Mouse (Mus musculus) left cerebral cortex, postnatal 25 days (tissue): ENCODE results near the gene Prmt1. TPM values are rescaled to one million over a fixed set of nuclear protein-coding genes. Genes with fewer than 3 reads are reported as not detected.
A peak's percentile ranks its signal among the peaks of the same experiment; 100 is the strongest.

Experiments
- DNase-seq, 2 experiments: peaks; one replicate each; pipeline ENCODE4 v3.0.0; 2022; ENCODE audit warnings: low spot score in 2 of 2, mixed read lengths in 1 of 2
- intact Hi-C: fragments of 180-260 bp; cut with DNase I; formaldehyde crosslinking; loops from one replicate; pipeline ENCODE4 v1.15.1; 2025
- total RNA-seq, 2 experiments: library from RNA; stranded (reverse); gene quantifications; 2 replicates each; pipeline ENCODE4 v1.2.3; 2021

The Prmt1 gene
- total RNA-seq, 2 experiments from 2014 or later, result 140 to 163 TPM

DNA sequence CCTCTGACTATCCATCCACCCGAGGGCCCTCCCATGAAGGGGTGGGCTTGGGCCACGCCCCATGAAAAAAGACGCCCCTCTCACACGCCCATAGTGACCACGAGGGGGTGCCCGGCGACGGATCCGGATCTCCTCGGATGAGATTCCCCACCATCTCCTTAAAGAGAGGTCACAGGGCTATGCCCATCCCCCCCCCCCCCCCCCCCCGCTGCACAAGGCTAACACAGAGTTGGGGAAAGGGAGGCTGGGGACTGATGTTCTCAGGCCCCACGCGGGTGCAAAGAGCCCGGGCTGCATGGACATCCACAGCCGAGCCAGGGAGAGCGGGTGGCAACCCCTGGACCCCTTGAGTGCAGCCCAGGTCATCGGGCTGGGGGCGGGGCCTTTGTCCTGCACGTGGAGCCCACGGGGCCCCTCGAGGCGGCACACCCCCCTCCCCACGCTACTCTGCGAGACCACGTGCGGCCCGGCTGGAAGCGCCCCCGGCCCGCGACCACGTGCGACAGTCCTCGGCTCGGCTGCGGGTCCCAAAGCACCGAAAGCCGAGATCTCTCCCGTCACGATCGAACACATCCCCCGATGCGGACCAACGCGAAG, 675 bp downstream of the Prmt1 start:
- intact Hi-C loops, result no loop called here
- peak; percentile 47 to 62 for DNase-seq

DNA sequence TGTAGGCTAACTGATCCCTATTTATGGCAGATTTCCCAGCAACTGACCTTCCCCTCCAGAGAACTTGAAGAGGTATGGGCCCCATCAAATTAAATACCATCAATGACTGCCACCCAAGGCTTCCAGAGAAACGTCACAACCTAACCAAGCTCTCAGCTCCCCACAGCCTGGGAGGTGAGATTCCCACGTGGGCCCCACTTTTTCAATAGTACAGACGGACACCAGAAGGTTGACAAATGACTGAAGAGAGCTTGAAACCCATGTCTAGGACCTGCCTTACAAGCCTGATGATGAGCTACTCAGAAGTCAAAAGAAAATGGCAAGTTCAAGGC, 1.6 kb downstream of the Prmt1 start:
- intact Hi-C loops, result no loop called here
- DNase-seq, result no peak

DNA sequence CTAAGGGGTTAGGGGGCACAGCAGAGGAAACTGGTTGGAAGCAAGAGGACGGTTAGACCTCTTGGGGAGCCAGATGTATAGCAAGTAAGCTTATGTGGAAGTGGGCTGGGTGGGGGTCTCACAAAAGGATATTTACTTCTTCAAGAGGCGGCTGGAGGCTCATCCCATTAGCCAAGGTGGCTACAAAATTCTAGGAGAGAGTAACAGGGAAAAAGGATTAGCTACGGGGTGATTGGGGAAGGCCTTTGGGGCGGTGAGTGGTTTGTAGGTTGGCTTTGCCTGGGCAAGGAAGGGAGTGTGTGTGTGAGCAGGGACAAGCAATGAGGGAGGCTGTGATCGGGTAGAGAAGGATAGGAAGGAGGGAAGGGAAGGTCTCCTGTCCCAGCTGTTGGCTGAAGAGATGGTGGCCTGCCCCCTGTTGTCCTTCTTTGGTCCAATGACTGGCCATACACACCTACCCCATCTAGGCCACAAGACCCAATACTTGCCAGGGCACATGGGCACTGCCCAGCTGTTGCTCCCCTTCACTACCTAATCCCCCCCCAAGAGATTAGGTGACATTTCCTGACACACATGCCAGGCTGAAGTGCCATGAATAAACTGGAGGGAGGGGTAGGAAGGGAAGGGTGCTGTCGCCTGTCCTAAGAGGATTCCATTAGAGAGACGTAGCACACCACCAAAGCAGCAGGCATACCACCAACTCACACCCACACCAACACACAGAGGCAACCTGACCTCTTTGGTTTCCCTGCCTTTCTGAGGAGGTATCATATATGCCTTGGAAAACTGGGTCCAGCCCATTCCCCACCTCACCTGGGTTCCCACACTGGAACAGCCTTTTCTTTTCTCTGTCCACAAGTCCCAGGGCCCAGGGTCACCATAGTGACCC, 2.2 kb downstream of the Prmt1 start:
- intact Hi-C loops, result no loop called here
- no peak for DNase-seq

DNA sequence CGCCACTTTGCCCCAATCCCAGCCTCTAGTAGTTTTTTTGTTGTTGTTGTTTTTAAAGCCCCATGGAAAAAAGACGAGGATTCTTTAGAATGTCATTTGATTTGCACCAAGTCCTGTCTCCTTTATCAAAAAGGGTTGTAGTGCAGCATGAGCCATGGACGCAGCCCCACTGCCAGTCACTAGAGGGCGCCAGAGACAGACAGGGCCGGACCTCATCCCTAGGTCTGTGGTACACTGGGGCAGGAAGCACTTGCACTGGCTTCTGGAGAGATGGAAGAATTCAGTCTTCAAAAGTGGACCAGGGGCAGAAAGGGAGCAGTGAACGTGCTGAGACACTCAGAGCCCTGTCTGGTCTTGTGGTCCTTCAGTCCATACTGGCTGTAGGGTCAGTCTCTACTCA, 3.3 kb downstream of the Prmt1 start:
- intact Hi-C loops, result no loop called here

DNA sequence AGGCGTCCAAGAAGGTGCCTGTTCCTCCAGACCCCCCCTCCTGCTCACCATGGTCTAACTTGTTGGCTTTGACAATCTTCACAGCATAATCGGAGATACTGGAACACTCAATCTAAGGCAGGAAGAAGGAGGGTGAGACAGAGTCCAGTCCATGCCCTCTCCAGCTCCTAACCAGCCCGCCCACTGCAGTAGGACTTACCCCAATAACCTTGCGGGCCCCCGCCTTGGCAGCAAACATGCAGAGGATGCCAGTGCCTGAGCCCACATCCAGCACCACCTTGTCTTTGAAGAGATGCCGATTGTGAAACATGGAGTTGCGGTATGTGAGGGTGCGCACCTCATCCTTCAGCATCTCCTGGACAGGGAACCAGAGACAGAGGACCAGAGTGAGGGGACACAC, 4.8 kb downstream of the Prmt1 start:
- intact Hi-C loops, result no loop called here
- no peak for DNase-seq

More for the DNA sequence above, 3.3 kb downstream of the Prmt1 start:
- DNase-seq, result peak; percentile 78 to 89

DNA sequence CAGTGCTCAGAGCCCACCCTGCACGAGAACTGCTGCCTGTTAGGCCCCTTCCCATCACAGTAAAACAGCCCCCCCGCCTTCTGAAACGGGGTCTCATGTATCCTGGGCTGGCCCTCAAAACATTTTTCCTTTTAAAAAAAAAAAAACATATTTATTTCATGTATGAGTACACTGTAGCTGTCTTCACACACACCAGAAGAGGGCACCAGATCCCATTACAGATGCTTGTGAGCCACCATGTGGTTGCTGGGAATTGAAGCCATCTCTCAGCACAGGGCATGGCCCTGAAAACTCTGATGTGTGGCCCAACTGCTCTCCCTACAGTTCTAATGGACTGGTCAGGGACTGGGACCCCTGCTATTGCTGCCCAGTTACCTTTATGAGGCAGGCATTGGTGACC, 8.1 kb downstream of the Prmt1 start:
- intact Hi-C loops, result no loop called here
- DNase-seq, result no peak

DNA sequence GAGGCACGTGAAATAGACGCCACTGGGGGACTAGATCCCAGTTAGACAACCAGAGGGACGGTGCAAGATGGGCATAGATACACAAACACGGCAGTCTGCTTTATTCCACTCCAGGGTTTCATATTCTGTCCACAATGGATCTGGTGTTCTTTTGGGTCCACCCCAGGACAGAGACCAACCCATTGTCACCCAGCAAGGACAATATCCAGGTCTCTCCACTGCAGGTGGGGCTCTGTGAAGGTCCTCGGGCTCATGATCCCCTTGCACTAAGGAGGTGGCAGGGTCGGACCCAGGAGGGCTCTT, 11.3 kb downstream of the Prmt1 start:
- intact Hi-C loops, result no loop called here
- peak in 1 of 2 experiments; percentile 30 for DNase-seq

DNA sequence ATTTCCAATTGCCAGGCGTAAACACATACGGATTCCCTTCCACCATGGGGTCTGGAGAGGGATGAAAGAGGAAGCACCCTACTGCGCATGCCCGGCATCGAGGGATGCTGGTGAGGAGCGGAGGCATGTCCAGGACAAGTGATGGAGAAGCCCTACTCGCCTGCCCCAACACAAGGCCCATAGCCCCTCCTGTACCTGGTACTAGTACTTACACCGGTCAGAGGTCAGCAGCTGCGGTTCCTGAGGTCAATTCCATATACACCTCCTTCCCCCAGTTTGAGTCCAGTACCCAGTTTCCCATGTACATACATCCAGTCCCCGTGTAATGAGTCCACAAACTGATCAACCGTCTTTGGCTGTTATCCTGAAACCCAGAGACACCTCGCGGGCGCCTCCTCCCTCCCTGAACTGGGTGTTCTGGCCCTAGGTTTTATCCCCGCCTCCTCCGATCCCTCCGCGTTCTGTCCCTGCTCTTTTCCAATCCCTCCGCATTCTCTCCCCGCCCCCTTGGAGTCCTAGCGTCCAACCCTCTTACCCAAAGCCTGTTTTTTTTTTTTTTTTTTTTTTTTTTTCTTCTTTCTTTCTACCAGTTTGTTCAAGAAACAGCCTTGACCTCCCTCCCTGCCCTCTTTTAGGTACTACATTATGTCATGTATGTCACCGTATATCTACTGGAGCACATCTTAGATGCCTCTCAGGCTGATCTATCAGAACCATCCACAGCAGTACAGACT, 11.8 kb downstream of the Prmt1 start, which contains the start of gene Cpt1c:
TSS of gene Cpt1c (minus strand) at position 469 of the 734 bp plus-strand sequence.
- intact Hi-C loops, result no loop called here
- peak; percentile 84 to 94 for DNase-seq

DNA sequence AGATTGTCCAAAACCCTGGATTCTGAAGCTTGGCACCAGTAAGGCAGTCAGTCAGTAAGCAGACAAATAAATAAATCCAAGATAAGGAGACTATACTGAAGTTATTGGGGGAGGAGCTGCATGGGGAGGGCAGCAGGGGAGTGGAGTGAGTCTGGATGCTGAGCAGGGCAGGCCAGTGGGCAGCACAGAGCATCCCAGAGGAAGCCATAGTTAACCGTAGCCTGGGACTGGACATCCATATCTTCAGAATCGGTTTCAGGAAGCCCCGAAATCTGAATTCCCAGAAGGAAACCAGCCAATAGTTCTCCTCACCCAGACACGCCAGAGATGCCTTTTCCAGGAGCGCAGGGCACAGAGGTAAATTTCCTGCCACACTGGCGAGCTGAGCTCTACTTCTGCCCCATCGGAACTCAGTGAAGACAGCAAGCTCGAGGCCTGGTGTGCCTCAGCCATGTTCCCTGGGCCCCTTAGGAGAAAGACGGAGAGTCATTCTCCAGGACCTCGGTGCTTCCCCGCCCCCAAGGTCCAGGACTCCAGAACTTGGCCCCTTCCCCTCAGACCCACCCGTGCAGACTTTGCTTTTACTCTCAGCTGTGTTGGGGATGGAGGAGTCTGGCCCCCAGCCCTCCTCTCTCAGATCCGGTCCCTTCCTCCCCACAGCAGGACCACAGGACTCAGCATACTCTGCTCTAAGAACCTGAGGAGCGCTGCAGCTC, 12.8 kb downstream of the Prmt1 start:
- intact Hi-C loops, result no loop called here
- DNase-seq, result no peak

DNA sequence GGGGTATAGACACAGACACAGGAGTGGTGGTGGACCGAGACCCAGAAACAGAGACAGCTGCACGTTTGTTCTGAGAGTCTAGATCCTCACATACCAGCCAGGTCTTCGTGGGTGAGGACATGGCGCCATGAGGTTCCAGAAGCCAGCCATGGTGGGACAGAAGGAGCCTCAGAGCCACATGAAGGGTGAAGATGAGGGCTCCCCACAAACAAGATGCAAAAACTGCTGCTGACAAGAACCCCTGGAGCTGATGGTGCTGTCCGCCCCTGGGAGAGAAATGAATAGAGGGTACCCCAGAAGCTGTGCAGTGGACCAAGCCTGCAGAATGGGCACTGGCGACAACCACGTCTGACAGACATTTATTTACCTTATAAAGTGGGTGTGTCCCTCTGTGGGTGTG, 15.2 kb downstream of the Prmt1 start:
- DNase-seq, result no peak
- intact Hi-C loops, result no loop called here

DNA sequence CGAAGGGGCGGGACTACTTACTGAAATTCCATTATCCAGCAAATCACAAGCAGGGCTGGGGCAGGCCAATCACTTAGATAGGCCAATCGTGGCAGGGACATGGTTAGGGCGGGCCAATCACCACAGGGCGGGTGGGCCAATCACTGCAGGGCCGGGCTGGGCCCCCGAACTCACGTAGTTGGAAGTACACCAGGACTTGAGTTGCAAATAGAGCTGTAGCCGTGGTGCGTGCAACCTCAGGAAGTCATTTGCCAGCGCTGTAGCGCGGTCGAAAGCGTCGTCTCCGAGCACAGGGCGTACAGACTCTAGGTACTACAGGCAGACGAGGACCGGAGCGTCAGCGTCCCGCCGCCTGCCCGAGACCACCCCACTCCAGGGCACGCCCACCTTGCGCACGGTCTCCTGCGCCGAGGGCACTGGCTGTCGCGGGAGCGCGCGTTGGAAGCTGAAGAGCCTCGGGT, 16.1 kb downstream of the Prmt1 start:
- intact Hi-C loops, result no loop called here
- peak; percentile 83 to 90 for DNase-seq

DNA sequence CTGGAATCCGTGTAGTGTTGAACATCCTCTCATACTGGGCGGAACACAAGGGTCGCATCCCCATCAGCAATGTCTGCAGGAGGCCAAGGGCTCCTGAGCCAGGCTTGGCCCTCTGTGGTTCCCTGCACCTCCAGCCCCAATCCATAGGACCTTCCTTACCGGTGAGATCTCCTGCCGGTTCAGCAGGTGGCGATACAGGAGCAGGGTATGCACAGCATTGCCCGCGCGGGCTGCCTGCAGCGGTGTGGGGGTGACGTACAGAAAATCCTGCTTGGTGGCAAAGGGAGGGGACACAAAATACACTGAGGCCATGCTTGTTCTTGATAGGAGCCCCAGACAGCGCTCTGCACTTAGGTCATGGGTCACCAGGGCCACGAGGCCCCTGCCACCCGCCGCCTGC, 19.7 kb downstream of the Prmt1 start:
- no peak for DNase-seq
- intact Hi-C loops, result no loop called here

DNA sequence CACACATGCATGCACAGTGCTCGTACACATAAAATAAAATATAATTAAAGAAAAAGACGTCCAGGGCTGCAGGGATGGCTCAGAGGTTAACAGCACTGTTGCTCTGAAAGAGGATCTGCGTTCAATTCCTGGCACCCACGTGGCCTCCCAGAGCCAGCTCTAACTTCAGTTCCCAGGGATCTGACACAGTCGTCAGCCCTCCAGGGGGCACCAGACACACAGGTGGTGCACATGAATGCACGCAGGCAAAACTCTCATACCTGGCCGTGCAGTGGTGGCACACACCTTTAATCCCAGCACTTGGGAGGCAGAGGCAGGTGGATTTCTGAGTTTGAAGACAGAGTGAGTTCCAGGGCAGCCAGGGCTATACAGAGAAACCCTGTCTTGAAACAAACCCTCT, 20.4 kb downstream of the Prmt1 start:
- DNase-seq, result no peak
- intact Hi-C loops, result no loop called here

DNA sequence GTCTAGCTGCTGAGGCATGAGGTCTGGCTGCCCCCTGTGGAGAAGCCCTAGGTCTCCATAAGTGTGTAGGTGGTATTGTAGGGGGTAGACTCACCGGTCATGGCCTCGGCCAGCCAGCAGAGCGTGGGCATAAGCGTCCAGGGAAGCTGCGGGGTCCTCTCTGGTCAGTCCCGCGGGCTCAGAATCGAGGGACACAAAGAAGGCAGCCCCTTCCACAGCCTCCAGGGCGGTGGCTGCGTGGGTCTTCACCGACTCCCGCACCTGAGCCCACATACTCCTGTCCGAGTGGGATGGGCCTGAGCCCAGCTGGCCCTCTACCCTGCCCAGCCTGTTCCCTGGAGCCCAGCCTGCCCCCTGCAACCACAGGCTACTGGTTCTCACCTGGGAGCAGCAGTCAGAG, 21.4 kb downstream of the Prmt1 start:
- intact Hi-C loops, result no loop called here
- no peak for DNase-seq

DNA sequence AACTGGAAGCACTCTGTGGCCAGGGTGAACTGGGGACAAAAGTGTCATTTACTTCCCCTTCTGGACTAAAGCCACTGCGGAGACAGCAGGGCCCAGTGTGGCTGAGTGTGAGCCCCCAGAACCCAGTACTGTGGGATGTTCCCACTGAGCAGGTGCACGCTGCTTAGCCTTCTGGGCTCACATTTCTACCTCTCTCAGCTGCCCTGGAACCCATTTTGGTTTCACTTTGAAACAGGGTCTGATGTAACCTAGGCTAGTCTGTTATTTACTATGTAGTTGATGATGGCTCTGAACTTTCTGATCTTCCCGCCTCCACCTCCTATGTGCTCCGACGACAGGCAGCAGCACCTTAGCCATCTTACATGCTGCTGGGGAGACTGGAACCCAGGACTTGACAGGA, 23.5 kb downstream of the Prmt1 start:
- no peak for DNase-seq
- intact Hi-C loops, result no loop called here

DNA sequence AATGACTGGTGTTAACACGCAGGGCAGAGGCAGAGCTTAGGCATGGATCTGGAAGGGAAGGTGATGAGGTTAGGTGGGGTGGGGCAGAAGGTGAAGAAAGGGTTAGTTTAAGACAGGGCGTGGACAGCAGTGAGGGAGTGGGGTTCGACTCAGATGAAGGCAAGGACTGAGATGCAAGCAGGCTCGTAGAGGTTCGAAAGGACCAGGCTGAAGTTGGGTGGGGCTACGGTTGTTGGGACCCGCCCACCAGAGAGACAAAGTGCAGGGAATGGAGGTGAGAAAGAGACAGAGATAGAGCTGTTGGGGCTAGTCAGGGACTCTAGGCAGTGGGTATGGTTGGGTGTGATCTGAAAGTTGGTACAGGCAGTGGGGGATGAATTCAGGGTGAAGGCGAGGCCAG, 24.0 kb downstream of the Prmt1 start:
- DNase-seq, result no peak
- intact Hi-C loops, result no loop called here

DNA sequence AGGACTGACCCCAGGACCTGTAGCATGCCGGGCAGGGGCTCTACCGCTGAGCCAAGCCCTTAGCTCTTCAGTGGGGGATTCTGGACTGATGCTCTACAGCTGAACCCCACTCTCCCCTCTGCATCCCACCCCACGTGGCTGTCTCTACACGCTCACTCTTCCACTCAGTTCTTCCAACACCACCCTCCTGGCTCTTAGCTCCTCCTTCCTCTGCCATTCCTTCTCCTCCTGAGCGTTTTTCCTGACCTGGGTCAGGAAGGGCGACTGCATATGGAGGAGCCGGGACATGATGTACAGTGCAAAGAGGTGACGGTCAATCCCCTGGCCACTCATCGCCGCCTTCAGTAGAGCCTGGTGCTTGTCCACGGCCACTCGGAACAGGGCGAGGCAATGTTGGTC, 25.9 kb downstream of the Prmt1 start:
- no peak for DNase-seq
- intact Hi-C loops, result no loop called here

DNA sequence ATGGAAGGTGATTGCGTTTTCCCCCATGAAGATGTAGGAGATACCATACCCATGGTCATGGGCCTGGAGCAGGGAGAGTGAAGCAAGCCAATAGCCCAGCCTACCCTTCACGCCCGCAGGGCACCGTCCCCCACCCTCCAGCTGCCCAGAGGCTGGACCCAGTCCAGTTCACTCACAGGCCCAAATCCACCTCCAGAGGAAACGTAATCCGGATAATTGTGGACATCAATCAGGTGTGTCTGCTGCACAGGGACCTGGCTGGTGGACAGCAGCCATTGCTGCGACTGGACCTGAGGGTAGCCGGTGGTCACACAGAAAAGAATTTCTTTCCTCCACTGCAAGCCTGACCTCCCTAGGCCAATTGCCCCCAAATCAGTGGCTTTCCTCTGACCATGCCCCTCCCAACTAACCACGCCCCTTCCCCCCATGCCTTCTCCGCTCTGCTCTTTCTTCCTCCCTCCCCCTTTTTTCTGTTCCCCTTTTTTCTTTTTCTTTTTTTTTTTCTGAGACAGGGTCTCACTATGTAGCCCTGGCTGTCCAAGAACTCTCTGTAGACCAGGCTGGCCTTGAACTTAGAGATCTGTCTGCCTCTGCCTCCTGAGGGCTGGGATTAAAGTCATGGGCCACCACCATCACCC, 26.4 kb downstream of the Prmt1 start:
- no peak for DNase-seq
- intact Hi-C loops, result loop anchor here (5.0 kb wide), 1 partner anchor 43 kb away; no protein-coding TSS in a partner anchor

DNA sequence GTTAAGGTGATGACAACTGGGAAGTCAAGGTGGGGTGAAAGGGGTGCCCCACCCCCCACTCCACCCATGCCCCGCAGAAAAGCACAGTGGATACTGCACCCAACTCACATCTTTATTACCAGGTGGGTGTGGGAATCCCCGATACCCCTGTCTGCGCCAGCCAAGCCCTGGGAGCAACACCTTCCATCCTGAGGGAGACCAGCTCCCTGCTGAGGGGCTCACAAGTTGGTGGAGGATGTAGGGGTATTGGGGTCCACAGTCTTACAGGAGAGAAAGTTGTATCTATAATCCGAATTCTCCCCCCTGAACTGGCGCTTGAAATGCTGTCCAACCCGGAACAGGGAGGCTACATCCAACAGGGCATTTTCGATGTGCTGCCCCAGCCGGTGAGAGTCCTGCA, 27.1 kb downstream of the Prmt1 start:
- intact Hi-C loops, result loop anchor here (5.0 kb wide), 1 partner anchor 42 kb away; no protein-coding TSS in a partner anchor
- no peak for DNase-seq
